Mouse (Mus musculus): ENCODE measurements around the gene Vezt. TPM values are rescaled to one million over a fixed set of nuclear protein-coding genes. Genes with fewer than 3 reads are reported as not detected.

Vezt gene
- 29.3 and 30.0 TPM in 2 replicates for polyA plus RNA-seq (2014; fragmentation: Nextera tagmentation; extraction: Ambion mirVana)

DNA sequence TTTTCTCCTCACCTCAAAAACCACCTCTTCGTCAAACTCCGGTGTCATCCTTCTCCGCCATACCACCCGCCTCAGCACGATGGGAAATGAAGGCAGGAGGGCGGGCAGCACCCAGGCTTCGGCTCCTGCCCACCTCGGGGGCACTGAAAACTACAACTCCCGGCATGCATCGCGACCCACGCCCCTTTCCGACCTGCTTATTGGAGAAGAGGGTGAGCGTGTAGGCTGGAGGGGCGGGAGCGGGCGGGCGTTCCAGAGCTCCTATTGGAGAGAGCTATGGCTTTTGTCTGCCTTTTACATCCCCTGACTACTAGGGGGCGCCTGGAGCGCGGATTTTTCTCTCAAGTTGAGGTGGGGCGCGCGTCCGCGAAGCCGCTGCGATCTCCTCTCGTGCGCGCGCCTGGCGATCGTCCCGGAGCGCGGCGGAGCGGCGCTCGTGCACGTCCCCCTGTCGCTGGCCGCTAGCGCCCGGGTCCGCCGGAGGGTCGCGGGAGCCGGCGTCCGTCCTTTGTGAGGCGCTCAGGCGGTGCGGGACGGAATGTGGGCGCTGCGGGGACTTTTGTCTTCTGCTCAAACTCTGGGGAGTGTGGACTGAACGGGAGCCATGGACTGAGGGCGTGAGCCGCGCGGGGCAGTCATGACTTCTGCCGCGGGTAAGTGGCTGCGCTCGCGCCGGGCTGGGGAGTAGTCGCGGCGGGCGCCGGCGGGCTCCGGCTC is at the start of gene Vezt, which contains the start of gene Fgd6:
Gene Vezt, minus strand, starts transcription at position 160 of the 717 bp plus-strand sequence.
Gene Fgd6, plus strand, starts transcription at position 344 of the 717 bp plus-strand sequence.
- peaks cover 6% of the 10 kb centered on the region; the same call in 1 of the 2 replicates for H3K4me1 ChIP-seq (ENCODE audit: insufficient read depth)
- WGBS, result under 1% methylated on average over 76 of the region's 77 CpGs
- H3K4me3 ChIP-seq (ENCODE audit: low read depth, low read length), result peak within 1 kb of the TSS; percentile 89
- H3K9ac ChIP-seq, result peak within 1 kb of the TSS; percentile 79
- no peaks in the 10 kb centered on the region for H3K27me3 ChIP-seq (ENCODE audit: insufficient read depth, low read length)
- ATAC-seq (ENCODE audit: insufficient read depth), result peak; percentile 99
- peak; percentile 69 for TF ChIP-seq CTCF (IDR thresholded peaks at IDR 0.05; ENCODE audit: low read depth)
- H3K36me3 ChIP-seq (ENCODE audit: insufficient read depth), result 0 out of 2 replicates have a peak, but pooled peaks cover 4% of the 10 kb centered on the region
- peak within 1 kb of the TSS; percentile 85 for H3K4me2 ChIP-seq
- H3K27ac ChIP-seq (ENCODE audit: low read depth), result peak within 1 kb of the TSS; percentile 58
- no peaks in the 10 kb centered on the region for H3K9me3 ChIP-seq (ENCODE audit: low read depth, low read length)
- peak; percentile 100 for DNase-seq

DNA sequence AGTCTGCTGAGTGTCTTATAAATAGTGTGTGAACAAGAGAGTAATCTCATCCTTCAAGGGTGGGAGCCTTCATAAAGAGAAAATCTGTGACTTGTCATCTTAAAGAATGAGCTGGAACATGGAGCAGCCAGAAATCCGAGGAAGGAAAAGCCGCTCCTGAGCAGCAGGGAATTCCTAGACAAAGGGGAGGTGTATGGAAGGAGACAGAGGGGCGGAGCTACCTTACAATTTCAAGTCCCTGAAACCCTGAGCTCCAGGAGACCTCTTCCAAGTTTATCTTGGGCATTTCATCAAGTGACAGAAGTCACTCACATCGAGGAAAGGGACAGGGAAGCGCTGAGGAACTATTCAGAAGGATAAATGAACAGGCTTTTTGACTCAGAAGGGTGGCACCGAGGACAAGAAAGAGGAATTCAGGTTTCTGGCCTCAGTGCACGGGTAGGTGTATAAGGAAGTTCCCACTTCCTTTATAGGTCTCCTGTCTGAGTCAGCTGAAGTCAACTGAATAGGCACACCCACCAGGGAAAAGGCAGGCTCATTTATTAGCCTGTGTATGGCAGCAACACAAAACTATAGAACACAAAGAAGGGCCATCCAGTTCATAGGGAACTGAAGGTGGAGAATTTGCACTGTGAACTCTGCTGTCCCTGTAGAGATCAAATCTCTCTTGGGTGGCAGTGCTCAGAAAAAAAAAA is 46.6 kb upstream of the Vezt start:
- WGBS, result 35% methylated on average over 7 of the region's 7 CpGs
- Histone ChIP-seq H3K4me3 (ENCODE audit: low read depth, low read length) (no peak overlapping the region), H3K27me3 (ENCODE audit: insufficient read depth, low read length) (no peaks in the 10 kb centered on the region), H3K36me3 (ENCODE audit: insufficient read depth) (no peaks in the 10 kb centered on the region), H3K27ac (ENCODE audit: low read depth) (no peak overlapping the region), H3K9ac (no peak overlapping the region), H3K4me1 (ENCODE audit: insufficient read depth) (no peaks in the 10 kb centered on the region), H3K4me2 (no peak overlapping the region), H3K9me3 (ENCODE audit: low read depth, low read length) (no peaks in the 10 kb centered on the region)
- ATAC-seq (ENCODE audit: insufficient read depth) (no peak), DNase-seq (no peak)
- TF ChIP-seq CTCF (IDR thresholded peaks at IDR 0.05; ENCODE audit: low read depth), result no peak

DNA sequence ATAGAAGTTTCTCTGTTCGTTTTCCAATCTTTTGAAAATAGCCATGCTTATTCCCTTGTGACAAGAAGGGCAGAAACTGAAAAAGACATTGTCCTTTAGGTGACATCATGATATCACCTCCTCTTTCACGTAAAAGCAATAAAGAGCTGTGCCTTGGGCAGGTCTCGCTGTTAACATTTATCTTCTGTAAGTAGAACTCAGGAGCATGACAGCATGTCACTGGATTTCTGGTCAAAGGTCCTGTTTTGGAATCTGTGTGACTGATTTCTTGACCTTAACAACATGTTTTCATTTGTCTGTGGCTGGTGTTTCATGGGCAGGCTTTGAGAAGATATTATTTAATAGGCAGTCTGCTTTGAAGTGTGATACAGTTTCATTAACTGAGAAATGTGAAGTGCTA is 45.1 kb upstream of the Vezt start:
- Histone ChIP-seq H3K27ac (ENCODE audit: low read depth) (no peak overlapping the region), H3K4me2 (no peak overlapping the region), H3K9me3 (ENCODE audit: low read depth, low read length) (no peaks in the 10 kb centered on the region), H3K36me3 (ENCODE audit: insufficient read depth) (no peaks in the 10 kb centered on the region), H3K9ac (no peak overlapping the region), H3K27me3 (ENCODE audit: insufficient read depth, low read length) (no peaks in the 10 kb centered on the region), H3K4me1 (ENCODE audit: insufficient read depth) (no peaks in the 10 kb centered on the region), H3K4me3 (ENCODE audit: low read depth, low read length) (no peak overlapping the region)
- DNase-seq (no peak), ATAC-seq (ENCODE audit: insufficient read depth) (no peak)
- WGBS, result 63% methylated on average over 3 of the region's 3 CpGs
- TF ChIP-seq CTCF (IDR thresholded peaks at IDR 0.05; ENCODE audit: low read depth), result no peak

DNA sequence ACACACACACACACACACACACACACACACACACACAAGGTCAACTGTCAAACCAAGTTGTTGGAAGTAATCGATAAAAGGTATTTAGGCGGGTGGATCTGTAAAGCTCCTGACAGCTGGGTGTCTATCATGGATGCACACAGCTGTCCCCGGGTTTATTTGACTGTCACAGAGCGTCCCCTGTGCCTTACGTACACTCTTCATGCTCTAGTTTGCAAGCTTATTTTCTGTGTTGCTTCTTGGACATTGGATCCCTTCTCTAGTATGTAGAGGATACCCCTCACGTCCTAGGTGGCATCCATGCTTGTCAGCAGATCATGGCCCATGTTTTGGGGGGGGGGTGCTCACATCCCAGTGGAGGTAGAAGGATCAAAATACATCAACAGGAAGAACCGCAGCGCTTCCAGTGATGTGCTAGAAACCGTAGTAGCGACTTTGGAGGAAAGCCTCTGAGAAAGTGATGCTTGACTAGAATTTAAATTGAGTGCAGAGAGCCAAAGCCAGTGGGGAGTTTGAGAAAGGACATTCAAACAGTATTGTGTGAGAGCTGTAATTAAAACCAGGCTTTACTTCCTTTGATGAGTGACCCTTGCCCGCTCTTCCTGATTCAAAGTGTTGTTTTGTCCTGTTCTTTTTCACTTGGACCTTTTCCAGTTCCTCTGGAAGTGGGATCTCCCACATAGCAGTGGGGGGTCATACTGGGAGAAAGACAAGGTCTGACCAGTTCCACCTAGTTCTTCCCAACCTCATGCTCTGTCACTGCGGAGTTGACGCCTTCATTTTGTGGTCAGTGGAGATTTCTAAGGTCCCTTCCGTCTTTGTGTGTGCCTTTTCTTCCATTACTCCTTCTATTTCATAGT is 41.6 kb upstream of the Vezt start:
- no peak for DNase-seq
- TF ChIP-seq CTCF (IDR thresholded peaks at IDR 0.05; ENCODE audit: low read depth), result no peak
- Histone ChIP-seq H3K9ac (no peak overlapping the region), H3K9me3 (ENCODE audit: low read depth, low read length) (no peaks in the 10 kb centered on the region), H3K36me3 (ENCODE audit: insufficient read depth) (no peaks in the 10 kb centered on the region), H3K4me3 (ENCODE audit: low read depth, low read length) (no peak overlapping the region), H3K4me2 (no peak overlapping the region), H3K27ac (ENCODE audit: low read depth) (no peak overlapping the region), H3K4me1 (ENCODE audit: insufficient read depth) (no peaks in the 10 kb centered on the region), H3K27me3 (ENCODE audit: insufficient read depth, low read length) (no peaks in the 10 kb centered on the region)
- WGBS, result 83% methylated on average over 14 of the region's 14 CpGs
- no peak for ATAC-seq (ENCODE audit: insufficient read depth)

DNA sequence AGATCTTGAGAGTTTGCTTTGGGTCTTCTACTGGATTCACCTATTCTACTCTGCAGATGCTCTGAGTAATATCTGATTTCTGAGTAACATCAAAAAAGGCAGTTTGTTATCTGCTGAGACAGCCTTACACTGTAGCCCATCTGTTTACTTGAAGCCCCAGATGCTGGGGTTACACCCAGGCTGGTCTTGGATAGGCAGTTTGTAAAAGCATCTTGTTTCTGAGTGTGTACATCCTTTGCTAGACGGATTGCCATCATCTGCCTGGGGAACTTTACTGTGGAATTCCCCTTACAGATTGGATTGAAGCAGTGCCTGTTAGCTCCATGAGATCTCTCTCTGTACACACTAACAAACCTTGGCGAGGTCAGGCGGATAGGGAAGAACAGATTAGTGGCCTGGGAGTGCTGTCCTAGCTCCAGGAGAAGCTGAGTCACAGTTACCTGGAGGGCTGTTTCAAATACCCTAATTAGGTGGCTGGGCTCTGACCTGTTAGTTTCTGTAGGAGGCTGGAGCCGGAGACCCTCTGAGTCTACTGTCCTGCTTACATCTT is 37.4 kb upstream of the Vezt start:
- no peaks in the 10 kb centered on the region for H3K9me3 ChIP-seq (ENCODE audit: low read depth, low read length)
- H3K4me3 ChIP-seq (ENCODE audit: low read depth, low read length), result no peak overlapping the region
- TF ChIP-seq CTCF (IDR thresholded peaks at IDR 0.05; ENCODE audit: low read depth), result no peak
- WGBS, result 64% methylated on average over 4 of the region's 4 CpGs
- peak overlapping the region; percentile 48; the same call in 1 of the 2 replicates for H3K27ac ChIP-seq (ENCODE audit: low read depth)
- H3K27me3 ChIP-seq (ENCODE audit: insufficient read depth, low read length), result no peaks in the 10 kb centered on the region
- H3K36me3 ChIP-seq (ENCODE audit: insufficient read depth), result no peaks in the 10 kb centered on the region
- no peaks in the 10 kb centered on the region for H3K4me1 ChIP-seq (ENCODE audit: insufficient read depth)
- ATAC-seq (ENCODE audit: insufficient read depth) (no peak), DNase-seq (no peak)
- H3K4me2 ChIP-seq, result no peak overlapping the region
- H3K9ac ChIP-seq, result no peak overlapping the region

DNA sequence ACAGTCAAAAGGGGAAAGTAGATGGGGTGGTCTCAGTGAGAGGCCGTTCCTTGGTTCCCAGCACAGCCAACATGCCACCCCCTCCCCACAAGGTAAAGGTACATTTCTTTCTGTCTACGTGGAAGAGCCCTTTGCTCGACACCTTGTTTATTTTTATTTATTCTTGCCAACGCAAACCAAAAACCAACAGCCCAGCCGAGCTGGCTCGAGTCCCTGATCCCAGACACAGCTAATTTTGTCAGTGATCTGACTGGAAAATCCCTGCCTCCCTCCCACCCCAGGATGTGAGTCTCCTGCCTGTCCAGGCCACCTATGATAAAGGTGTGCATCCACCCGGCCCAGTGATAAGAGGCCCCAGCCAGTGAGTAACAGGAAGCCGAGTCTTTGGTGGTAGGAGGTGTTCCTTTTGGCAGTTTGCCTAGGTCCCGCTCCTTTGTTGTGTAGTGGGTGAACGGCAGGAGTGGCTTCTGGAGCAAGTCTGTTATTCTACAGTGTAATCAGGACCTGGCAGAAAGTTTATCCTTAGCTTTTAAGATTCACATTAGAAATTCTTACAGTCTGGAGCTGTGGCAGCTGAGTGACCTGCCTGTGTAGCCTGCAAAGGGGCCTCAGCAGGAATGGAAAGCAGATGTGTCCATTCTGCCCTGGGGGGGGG is 36.8 kb upstream of the Vezt start:
- ATAC-seq (ENCODE audit: insufficient read depth) (peak; percentile 62; the same call in 1 of the 2 replicates), DNase-seq (peak; percentile 69)
- H3K9ac ChIP-seq, result no peak overlapping the region; the same call in 1 of the 2 replicates
- no peaks in the 10 kb centered on the region for H3K4me1 ChIP-seq (ENCODE audit: insufficient read depth)
- H3K27me3 ChIP-seq (ENCODE audit: insufficient read depth, low read length), result no peaks in the 10 kb centered on the region
- peak overlapping the region; percentile 48; the same call in 1 of the 2 replicates for H3K27ac ChIP-seq (ENCODE audit: low read depth)
- no peak for TF ChIP-seq CTCF (IDR thresholded peaks at IDR 0.05; ENCODE audit: low read depth)
- H3K4me2 ChIP-seq, result no peak overlapping the region
- no peaks in the 10 kb centered on the region for H3K9me3 ChIP-seq (ENCODE audit: low read depth, low read length)
- 15% methylated on average over 10 of the region's 10 CpGs for WGBS
- H3K36me3 ChIP-seq (ENCODE audit: insufficient read depth), result no peaks in the 10 kb centered on the region
- H3K4me3 ChIP-seq (ENCODE audit: low read depth, low read length), result no peak overlapping the region
